Mouse (Mus musculus) cortical plate, adult 2 months (tissue): ENCODE results near the gene Sesn1.

Experiments
- CTCF ChIP-seq: fragments of 200-500 bp; IDR thresholded peaks from 2 replicates; pipeline ENCODE4 v1.5.1; 2011; ENCODE audit warnings: mild to moderate bottlenecking, control low read depth, low read length; ENCODE audit not compliant: insufficient read depth; ENCODE audit errors: extremely low read depth
- POLR2A ChIP-seq: fragments of 200-500 bp; IDR thresholded peaks from 2 replicates; pipeline ENCODE4 v1.6.1; 2011; ENCODE audit warnings: mild to moderate bottlenecking, low read length, control low read depth; ENCODE audit not compliant: insufficient read depth; ENCODE audit errors: extremely low read depth

DNA sequence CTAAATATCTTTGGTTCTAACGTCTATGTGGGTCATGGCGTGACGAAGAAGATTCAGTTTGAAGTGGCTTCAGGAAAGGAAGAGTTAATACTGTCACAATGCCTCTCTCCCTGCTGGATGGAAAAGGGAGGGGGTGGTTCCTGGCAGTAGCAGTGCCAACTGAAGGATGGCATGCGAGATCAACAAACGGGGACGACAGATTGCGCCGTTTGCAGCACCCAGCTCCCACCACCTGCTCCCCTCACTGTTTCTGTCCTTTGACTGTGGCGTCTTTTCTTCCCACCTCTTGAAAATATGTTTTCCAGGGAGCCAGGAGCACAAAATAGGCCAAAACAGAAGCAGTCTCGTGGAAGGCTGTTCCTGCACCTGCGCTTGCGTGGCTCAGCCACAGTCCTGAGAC is 122.2 kb downstream of the Sesn1 start:
- TF ChIP-seq CTCF (no peak), POLR2A (no peak)
